Mouse (Mus musculus) testis, adult 2 months (tissue): ENCODE data around the gene Micall2.

Source experiments
- CTCF ChIP-seq: fragments of 200-500 bp; IDR thresholded peaks from 2 replicates; pipeline ENCODE4 v1.5.1; 2012; ENCODE audit warnings: low read depth, mild to moderate bottlenecking, inconsistent platforms, low read length, moderate library complexity; ENCODE audit not compliant: control insufficient read depth, insufficient read depth, insufficient replicate concordance
- POLR2A ChIP-seq: fragments of 200-500 bp; IDR thresholded peaks from 2 replicates; pipeline ENCODE4 v1.6.1; 2012; ENCODE audit warnings: low read depth, mild to moderate bottlenecking, inconsistent platforms, low read length, moderate library complexity; ENCODE audit not compliant: control insufficient read depth

GRCm38 (mm10) chr5:139730712-139731486, 5.2 kb downstream of the Micall2 start:
- TF ChIP-seq POLR2A (no peak), CTCF (no peak)
